Mouse (Mus musculus) lung, postnatal 0 days (tissue): Measurements from ENCODE around the gene Zfp90.

Experiments used
- CTCF ChIP-seq: IDR thresholded peaks from 2 replicates; pipeline ENCODE4 v1.5.1; 2016; ENCODE audit warnings: antibody characterized with exemption, mild to moderate bottlenecking
- EP300 ChIP-seq: IDR thresholded peaks from 2 replicates; pipeline ENCODE4 v1.6.1; 2016; ENCODE audit warnings: antibody characterized with exemption, mild to moderate bottlenecking, control low read depth

GRCm38 (mm10) chr8:106410055-106410454 lies 5.1 kb upstream of the Zfp90 start:
- TF ChIP-seq CTCF = no peak
- TF ChIP-seq EP300 = no peak
